Mouse (Mus musculus): ENCODE data around the gene Tuba1b.

The Tuba1b gene

DNA sequence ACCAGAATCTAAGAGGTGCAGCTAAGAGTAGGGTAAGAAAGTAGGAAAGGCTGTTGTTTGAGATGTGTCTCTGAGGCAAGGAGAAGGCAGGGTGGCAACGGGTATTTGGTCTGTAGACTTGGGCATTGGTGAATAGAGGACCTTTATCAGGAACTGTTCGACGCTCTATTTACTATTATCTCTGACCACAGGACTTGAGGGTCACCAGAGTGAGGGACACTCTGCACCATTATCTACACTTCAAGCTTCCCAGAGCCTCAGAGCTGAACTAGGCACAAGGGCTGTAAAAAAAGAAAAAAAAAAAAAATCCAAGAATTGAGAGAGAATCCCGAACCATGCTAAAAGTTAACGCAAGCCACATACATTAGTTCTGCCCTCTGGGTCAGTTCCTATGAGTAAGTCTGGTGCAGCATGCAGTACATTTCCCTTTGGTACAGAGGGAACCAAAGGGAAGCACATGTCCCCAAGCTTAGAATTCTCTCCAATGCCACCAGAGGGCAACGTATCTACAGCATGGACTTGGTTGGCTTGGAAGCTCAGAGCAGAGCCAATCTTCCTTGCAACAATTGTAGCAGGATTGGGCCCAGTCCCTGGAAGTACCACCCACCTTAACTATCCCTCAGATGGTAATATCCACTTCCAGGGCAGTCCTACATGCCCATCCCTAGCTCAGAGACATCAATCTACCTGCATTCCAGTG lies 42.3 kb downstream of the Tuba1b start:
- no peak for DNase-seq (ENCODE audit: low spot score in 2 of 2)

GRCm38 (mm10) chr15:98891198-98891742 lies 43.1 kb downstream of the Tuba1b start:
- DNase-seq (ENCODE audit: low spot score in 2 of 2) = no peak

DNA sequence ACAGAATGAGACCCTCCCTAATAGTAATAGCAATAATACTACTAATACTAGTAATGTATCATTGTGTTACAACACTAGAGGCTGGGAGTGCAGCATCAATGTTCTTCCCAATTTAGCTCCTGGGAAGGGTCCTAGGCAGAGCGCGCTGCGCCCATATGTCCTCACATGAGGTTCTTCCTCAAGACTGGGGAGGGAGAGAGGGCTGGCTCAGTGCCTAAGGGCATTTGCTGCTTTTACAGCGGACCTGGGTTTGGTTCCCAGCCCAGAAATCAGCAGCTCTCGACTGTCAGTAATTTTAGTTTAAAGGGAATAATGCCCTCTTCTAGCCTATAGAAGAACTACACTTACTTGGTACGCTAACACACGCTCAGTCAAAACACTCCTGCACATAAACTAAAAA lies 46.8 kb downstream of the Tuba1b start:
- no peak for DNase-seq (ENCODE audit: low spot score in 2 of 2)

- no peak for DNase-seq (ENCODE audit: low spot score in 2 of 2)
Measured at GRCm38 (mm10) chr15:98886667-98887387, 47.5 kb downstream of the Tuba1b start.

- no peak for DNase-seq (ENCODE audit: low spot score in 2 of 2)
Measured at GRCm38 (mm10) chr15:98884106-98884505, 50.3 kb downstream of the Tuba1b start.

- no peak for DNase-seq (ENCODE audit: low spot score in 2 of 2)
Measured at GRCm38 (mm10) chr15:98883661-98884060, 50.7 kb downstream of the Tuba1b start.

DNA sequence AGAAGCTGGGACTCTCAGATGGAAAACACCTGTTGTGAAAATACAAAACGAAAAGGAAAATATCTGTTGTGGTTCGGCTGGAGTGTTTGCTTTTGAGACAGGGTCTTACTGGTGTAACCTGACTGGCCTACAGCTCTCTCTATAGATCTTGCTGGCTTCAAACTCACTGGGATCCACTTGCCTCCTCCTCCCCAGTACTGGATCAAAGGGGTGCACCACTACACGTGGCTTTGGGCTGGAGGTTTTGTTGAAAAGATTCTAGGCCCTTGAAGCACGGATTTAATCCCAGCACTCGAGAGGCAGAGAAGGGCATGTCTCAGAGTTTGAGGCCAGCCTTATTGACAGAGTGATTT lies 52.7 kb downstream of the Tuba1b start:
- DNase-seq (ENCODE audit: low spot score in 2 of 2) = no peak

Data from urinary bladder, adult 18-20 months (tissue).